Mouse (Mus musculus): ENCODE results near the gene Abi3.
"Not testable (repeated sequence)": the region's sequence is repeated elsewhere in the genome, so short reads cannot be mapped to it uniquely, and the experiment has no call there.

Abi3 gene

DNA sequence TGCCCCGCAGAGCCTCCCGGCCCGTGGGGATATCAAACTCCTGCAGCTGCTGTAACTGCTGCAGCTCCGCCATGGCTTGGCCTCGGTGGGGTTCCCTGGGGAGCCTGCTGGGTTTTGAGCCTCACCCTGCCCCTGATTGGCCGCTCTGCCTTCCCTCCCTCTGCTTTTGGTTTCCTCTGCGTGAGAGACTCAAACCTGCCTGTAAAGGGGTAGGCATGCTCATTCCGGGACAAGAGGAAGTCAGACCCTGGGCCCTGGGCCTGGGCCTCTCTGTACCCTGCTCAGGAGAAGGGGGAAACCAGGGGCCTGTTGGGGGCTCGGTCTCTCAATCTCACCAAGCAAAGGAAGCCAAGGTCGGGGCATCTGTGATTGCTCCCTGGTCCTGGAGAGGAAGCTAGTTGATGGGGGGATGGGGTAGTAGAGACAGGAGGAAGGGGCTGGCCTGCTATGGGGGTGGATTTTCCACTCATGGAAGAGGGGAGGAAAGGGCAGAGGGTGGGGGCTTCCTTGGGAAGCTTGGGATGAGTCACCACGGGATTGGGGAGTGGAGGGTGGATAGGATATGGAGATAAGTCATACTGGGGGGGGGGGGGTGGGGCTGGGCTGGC is at the start of gene Abi3:
Gene Abi3 (minus strand): TSS at position 403 of the 608 bp plus-strand sequence.
- CTCF ChIA-PET = interaction anchor here (1.0 kb wide), 1 partner anchor 14 kb away, joined by 8 read pairs; no protein-coding TSS in a partner anchor

DNA sequence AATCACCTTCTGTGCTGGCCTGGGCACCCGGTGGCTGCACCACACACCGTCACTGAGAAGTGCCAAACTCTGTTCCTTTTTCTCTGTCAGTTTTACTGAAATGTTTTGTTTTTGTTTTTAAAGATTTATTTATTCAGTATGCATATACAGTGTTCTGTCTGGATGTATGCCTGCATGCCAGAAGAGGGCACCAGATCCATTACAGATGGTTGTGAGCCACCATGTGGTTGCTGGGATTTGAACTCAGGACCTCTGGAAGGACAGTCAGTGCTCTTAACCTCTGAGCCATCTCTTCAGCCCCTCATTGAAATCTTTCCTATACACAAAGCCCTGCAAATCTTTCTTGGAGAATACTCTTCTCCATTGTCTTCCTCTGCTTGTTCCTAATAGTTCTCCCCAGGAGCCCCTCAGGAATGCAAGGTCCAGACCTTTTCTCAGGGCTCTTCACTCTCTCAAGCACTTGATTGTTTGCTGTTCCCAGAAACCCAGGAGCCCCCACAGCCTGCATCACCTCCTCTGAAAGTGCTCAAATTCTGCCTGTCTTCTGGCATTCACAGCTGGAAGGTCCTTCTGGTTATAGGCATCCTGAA is 48.3 kb upstream of the Abi3 start:
- CTCF ChIA-PET = no interaction called here

GRCm38 (mm10) chr11:95879861-95880260 is 37.6 kb upstream of the Abi3 start:
- CTCF ChIA-PET = not testable (repeated sequence)

- CTCF ChIA-PET = interaction anchor here (0.7 kb wide), 2 partner anchors 41 to 109 kb away, joined by 4 read pairs; no protein-coding TSS in a partner anchor
Measured at GRCm38 (mm10) chr11:95876296-95876695, 34.0 kb upstream of the Abi3 start.

DNA sequence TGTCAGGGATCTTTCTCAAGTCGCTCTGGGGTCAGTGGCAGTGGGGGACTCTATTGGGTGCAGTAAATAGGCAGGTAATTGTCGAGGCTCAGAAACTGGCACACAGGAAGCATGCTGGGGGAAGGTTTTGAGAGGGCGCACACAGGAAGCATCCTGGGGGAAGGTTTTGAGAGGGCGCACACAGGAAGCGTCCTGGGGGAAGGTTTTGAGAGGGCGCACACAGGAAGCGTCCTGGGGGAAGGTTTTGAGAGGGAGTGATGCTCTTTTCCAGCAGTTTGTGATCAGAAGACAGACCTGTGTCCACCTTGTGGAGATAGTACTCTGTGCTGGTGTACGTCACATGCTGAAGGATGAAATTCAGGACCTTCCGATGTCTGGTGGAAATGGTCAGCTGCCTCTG is 33.5 kb upstream of the Abi3 start:
- CTCF ChIA-PET = interaction anchor here (0.7 kb wide), 2 partner anchors 41 to 110 kb away, joined by 4 read pairs; no protein-coding TSS in a partner anchor

DNA sequence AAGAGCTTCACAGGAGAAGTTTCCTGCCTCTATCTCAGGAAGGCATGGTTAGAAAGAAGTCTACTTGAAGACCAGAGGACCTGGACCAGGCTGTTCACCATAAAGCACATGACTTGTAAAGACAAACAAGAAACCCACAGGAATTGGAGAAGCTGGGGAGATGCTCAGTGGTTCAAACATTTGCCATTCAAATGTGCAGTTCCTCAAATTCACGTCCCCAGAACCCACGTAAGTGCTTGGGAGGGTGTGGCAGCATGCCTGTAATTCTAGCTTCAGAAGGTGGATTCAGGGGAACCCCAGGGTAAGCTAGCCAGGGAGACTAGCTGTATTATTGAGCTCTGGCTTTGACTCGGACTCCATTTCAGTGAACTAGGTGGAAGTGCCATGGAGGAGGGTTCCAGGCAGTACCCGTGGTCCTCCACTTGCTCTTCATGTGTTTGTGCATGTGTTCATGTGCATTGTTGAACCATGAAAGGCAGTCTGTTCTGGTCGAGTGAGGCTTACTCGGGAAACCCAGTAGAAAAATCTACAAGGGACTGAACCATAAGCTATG is 27.7 kb upstream of the Abi3 start:
- CTCF ChIA-PET = interaction anchor here (0.6 kb wide), 1 partner anchor 11 kb away, joined by 3 read pairs; no protein-coding TSS in a partner anchor

DNA sequence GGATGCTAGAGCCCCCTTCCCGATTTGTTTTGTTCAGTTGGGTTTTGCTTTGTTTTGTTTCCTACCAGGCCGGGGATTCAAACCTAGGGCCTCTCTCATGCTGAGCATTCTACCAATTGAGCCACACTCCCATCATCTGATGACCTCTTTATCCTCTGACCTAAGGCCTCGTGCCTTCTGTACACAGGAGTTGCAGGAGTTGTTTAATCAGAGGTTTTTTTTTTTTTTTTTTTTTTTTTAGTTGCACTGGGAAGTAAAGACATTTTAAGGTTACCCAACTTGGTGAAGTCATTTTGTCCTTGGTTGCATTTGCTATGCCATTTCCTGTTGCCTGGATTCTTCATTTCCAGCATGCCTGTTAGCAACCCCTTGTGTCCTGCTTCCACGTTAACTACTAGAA is 27.2 kb upstream of the Abi3 start:
- CTCF ChIA-PET = no interaction called here

- CTCF ChIA-PET = interaction anchor here (0.6 kb wide), 1 partner anchor 21 kb away, joined by 3 read pairs; no protein-coding TSS in a partner anchor
Measured at GRCm38 (mm10) chr11:95861397-95861796, 19.1 kb upstream of the Abi3 start.

DNA sequence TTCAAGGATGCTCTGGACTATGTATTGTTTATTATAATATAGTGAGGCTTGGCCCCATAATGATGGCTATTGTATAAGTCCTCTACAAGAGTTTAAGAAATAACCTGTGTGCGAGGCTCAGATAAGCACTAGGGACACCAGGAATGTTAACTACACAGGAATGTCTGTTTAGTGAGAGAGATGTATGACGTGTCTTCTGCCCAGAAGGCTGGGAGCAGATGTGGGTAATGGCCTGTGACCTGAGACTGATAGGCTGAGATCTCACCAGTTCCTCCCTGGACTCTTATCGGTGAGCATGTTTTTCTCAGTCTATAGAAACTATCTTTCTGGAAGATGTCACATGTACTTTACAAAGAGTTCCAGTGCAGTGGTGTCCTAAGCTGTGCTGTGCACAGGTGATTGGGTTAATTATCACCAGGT is 17.8 kb upstream of the Abi3 start:
- CTCF ChIA-PET = no interaction called here

DNA sequence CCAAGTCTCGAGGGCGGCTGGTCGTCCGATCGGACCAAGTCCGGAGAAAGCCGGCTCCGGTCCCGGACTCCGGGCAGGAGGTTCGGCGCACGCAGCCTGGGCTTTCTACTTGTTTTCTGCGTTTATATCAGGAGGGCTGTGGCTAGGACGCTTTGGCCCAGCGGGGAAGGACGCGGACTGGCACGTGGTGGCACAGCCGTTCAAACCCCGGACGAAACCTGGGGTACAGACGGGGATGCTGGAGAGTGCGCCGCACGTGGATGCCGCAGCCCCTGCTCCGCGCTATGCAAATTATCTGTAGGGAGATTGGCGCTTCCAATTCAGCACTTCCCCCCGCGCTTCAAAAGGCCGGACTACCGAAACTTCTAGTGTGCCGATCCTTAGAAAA is 17.2 kb upstream of the Abi3 start:
- CTCF ChIA-PET = interaction anchor here (0.6 kb wide), 1 partner anchor 1245 kb away, joined by 3 read pairs; no protein-coding TSS in a partner anchor

DNA sequence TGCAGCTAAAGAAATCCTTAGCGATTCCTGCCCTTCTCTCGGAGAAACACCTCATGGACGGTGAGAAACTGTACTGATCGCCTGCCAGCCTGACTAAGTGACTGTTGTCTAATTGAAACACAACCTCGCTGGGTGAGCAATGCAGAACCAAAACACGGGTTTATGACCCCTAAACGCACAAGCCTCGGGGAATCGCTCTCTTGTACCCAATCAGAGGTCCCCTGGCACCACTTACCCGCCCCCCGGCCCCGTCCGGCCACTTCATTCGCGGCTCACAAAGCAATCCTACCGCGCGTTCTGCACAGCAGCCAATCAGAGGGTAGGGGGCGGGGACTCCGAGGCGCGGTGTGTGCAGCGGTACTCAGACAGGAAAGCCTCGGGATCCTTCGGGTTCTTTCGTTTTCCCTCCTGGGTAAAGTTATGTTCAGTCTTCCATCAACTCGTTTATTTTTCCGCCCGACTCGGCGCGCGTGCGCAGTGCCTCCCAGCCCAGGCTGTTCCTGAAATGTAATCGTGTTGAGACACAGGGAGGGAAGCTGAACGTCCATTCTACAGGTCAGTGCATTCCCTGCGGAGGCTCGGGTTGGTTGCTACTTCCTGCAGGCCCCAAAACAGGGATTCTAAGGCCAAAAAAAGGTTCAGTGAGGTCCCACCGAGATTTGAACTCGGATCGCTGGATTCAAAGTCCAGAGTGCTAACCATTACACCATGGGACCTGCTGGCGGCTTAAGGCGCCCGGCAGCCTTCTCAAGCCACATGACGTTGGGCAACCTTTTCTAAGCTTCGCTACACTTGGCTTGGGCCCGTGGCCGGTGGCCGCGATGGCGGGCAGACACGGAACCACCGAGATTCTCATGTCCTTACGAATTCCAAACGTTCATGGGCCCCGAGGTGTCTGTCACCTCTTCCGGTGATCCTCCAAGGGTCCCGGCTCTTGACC is 16.5 kb upstream of the Abi3 start:
- CTCF ChIA-PET = interaction anchor here (0.6 kb wide), 1 partner anchor 1245 kb away, joined by 3 read pairs; no protein-coding TSS in a partner anchor

GRCm38 (mm10) chr11:95857716-95858527 is 15.6 kb upstream of the Abi3 start:
- CTCF ChIA-PET = interaction anchor here (0.7 kb wide), 1 partner anchor 33 kb away, joined by 4 read pairs; the partner anchor contains the start of gene Phospho1

DNA sequence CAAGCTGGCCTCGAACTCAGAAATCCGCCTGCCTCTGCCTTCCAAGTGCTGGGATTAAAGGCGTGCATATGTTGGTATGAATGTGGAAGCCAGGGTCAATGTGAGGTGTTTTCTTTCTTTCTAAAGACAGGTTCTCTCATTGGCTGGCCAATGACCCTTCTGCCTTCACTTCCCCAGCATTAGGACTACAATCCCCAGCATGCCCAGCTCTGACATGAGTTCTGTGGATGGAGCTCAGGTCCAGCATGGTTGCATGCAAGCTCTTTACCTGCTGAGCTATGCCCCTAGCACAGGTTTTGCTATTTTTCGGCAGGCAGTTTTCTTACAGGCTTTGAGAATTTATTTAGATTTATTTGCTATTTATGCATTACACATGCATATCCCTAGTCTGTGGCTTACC is 15.0 kb upstream of the Abi3 start:
- CTCF ChIA-PET = interaction anchor here (0.6 to 0.7 kb wide), 2 partner anchors 30 to 33 kb away, joined by 4 read pairs; partner anchors contain the start of gene Phospho1

DNA sequence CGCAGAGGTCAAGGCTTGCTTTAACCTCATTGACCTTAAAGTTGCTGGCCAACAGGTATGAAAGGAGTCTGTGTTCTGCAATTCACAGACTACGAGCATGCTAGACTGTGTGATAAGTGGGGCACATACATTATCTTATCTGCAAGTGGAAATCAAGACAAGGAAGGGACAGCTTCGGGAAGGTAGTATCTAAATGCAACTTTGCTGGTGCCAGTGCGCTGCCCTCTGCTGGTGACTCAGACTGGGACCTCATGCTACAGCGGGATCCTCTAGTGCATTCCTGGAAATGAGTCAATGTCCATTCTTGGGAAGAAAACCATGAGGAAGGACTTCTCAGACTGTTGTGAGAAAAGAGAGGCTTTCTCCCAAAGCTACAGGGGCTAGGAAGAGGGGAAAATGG is 11.4 kb upstream of the Abi3 start:
- CTCF ChIA-PET = interaction anchor here (1.1 to 2.0 kb wide), 5 partner anchors 13 to 28 kb away, joined by 3 to 15 read pairs (median 4); no protein-coding TSS in a partner anchor

GRCm38 (mm10) chr11:95850898-95851297 is 8.6 kb upstream of the Abi3 start:
- CTCF ChIA-PET = interaction anchor here (0.7 kb wide), 1 partner anchor 26 kb away, joined by 5 read pairs; the partner anchor contains the start of gene Phospho1

DNA sequence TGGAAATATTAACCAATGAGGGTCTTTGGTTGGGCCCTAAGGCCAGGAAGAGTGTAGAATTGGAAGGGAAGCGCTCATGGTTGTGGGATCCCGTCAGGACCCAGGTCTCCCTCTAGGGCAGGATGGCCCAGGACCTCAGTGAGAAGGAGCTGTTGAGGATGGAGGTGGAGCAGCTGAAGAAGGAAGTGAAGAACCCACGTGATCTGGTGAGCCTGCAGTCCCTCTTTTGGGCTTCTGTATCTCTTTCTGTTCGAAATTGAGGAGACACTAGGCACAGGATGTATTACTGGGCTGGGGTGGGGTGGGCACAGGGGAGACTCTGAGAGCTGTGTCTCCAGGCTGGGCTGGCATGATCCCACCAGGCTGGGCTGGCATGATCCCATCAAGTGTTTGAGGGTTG is 2.7 kb upstream of the Abi3 start:
- CTCF ChIA-PET = interaction anchor here (1.0 kb wide), 1 partner anchor 9 kb away, joined by 3 read pairs; no protein-coding TSS in a partner anchor

- CTCF ChIA-PET = interaction anchor here (0.5 to 1.6 kb wide), 2 partner anchors 10 to 1711 kb away, joined by 3 to 6 read pairs; no protein-coding TSS in a partner anchor
Measured at GRCm38 (mm10) chr11:95843421-95843950, 1.2 kb upstream of the Abi3 start.

DNA sequence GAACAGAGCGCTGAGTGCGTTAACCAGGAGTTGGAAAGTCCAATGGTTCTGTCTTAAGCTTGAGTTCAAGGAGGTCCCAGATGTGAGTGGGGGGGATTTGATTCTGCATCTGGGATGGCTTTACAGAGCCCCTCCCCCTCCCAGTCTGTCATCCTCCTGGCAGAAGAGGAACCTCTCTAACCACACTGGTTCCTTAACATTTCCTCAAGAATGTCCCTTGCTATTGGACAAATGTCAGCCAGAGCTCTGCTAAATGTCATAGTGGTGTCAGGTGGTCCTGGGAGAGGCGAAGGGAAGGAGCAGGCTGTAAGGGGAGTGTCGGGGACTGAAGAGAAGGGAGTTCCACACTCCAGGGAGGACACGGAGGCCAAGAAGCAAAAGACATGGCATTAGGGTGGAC is 677 bp upstream of the Abi3 start:
- CTCF ChIA-PET = interaction anchor here (1.6 kb wide), 1 partner anchor 9 kb away, joined by 6 read pairs; no protein-coding TSS in a partner anchor

DNA sequence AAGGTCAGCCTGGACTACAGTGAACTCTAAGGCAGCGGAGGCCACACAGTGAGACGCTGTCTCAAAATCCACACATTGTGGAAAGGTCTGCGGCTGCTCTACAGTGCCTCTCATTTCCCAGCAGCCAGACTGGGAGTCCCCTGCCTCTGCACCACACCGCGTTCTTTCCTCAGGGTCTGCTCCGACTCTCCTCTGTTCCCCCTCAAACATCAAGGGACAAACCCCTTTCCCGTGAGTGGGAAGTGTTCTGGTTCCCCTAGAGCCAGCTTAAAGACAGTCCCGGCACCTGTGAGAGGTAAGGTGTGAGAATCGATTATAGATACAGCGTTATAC is 812 bp downstream of the Abi3 start:
- CTCF ChIA-PET = interaction anchor here (0.6 kb wide), 1 partner anchor 14 kb away, joined by 5 read pairs; no protein-coding TSS in a partner anchor

Data from spleen, embryonic (tissue).